Mouse (Mus musculus): ENCODE measurements at regions not wholly inside any gene's neighbourhood (a gene's known extent, or its start where the extent isn't known, plus 50 kb on each side); places are given as distances from the start of the nearest gene placed in this dataset.

DNA sequence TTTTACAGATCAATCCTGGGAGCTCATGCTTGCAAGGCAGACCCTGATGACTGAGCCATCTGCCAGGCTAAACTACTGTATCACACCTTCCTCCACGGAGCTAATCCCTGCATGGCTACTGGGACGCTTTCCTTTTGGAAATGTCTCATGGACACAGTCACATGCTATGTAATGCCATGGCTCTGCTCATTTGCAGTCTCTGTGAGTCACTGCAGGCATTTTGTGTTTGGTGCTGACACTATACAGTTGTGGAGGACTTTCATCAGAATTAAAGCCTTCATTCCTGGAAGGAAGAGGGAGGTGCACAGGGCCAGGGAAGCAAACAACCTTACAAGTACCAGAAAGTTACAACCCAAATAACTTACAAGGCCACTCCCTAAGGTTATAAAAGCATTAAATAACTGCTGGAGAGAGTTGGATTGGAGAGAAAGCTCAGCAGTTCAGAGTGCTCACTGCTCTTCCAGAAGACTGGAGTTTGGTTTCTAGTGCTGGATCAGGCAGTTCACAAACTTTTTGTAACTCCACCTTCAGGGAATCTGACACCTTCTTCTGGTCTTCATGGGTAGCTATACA is 544.3 kb upstream of the Hs6st1 start:
- TF ChIP-seq POLR2A (IDR thresholded peaks at IDR 0.05; ENCODE audit: borderline replicate concordance, insufficient read depth, low read length) (no peak), CTCF (IDR thresholded peaks at IDR 0.05; ENCODE audit: borderline replicate concordance, insufficient read depth, low read depth, low read length) (no peak)
